Mouse (Mus musculus): ENCODE results near the gene Cpvl.

The Cpvl gene

DNA sequence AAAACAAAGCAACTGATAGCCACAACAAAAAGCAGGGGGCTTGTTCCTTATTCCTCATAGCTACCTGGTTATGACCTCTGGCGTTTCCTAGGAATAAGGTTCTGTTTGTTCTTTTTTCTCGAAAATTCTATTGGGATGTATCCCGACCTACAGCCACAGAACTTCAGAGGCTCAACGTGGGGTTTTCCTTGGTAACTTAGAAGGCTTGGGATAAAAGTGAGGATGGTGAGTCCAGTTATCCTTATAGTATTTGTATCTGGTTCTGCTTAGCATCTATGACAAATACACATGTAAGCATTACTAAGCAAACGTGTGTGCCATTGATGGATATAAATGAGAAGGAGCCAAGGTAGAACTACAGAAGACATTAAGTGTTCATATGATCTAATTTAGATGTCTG, at the start of gene Cpvl:
TSS of gene Cpvl (minus strand) at position 101 of the 400 bp plus-strand sequence.
- no peak for DNase-seq (ENCODE audit: low spot score in 2 of 2)

- DNase-seq (ENCODE audit: low spot score in 2 of 2), result no peak
These were observed 45.4 kb upstream of the Cpvl start for GRCm38 (mm10) chr6:54023846-54024245.

GRCm38 (mm10) chr6:54021123-54021789, 42.8 kb upstream of the Cpvl start:
- DNase-seq (ENCODE audit: low spot score in 2 of 2), result no peak

- DNase-seq (ENCODE audit: low spot score in 2 of 2), result no peak
These were observed 40.4 kb upstream of the Cpvl start for GRCm38 (mm10) chr6:54018861-54019260.

DNA sequence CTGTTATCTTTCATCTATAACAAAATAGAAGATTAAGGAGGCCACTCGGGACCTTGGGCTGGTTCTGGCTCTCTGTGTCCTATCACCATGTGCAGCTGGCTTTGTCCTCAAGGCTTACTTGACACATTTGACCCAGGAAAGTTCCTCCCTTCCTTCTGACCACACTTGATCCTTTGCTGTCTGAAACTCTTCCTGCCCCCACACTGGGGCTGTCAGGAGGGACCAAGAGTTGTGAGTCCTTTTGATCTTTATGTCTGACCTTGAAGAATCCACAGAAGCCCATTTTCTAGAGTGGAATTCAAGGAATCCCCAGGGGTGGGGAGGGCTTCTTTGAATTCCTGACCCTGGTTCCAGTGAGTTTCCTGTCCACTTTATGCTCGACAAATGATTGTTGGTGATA, 39.6 kb upstream of the Cpvl start:
- DNase-seq (ENCODE audit: low spot score in 2 of 2), result no peak

GRCm38 (mm10) chr6:54012163-54012562, 33.7 kb upstream of the Cpvl start:
- DNase-seq (ENCODE audit: low spot score in 2 of 2), result no peak

- no peak for DNase-seq (ENCODE audit: low spot score in 2 of 2)
These were observed 31.9 kb upstream of the Cpvl start for GRCm38 (mm10) chr6:54010362-54010761.

DNA sequence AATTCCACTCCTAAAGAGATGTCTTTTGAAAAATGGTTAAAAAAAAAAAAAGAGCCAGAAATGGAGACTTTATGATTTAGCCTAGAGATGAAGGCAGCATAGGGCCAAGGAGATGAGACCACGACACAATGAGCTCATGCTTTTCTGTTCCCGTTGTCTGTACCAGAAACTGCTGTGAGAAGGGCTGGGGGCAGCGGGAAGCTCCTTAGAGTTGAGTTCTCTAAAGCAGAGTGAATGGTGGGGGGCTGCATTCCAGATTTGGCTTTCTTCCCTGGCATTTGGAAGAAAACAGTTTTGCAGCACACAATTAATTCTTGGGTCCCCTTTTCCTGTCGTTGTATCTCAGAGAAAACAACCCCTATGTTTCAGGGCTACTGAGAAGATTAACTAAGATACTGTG, 30.8 kb upstream of the Cpvl start:
- no peak for DNase-seq (ENCODE audit: low spot score in 2 of 2)

DNA sequence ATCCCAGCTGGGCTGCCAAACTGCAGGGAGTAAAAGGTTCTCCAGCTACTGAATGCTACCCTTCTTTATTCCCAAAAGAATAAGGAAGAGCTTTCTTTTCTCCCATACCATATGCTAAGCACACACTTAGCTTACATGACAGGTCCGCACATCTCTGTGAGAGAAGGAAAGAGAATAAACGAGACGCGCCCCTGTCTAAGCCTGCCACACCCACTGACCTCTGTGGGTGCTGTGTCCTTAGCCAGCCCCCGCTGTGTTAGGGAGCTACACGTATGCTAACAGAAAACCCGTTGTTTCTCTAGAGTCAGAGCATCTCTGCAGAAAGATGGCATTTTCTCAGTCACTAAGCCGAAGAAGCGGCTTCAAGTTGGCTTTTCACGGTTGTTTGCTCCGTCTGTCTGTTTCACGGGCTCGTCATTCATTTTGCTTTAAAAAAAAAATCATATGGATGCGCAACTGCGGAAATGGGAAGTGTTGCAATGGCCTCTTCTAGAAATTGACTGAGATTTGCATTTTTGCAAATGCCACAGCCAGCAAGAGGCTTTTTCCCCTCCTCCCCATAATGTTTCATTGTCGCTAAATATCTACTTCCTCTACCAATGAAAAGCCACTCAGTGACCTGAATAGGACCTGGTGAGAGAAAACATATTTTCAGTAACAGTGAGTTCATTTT, 30.1 kb upstream of the Cpvl start:
- no peak for DNase-seq (ENCODE audit: low spot score in 2 of 2)

GRCm38 (mm10) chr6:54005302-54005701, 26.8 kb upstream of the Cpvl start:
- no peak for DNase-seq (ENCODE audit: low spot score in 2 of 2)

GRCm38 (mm10) chr6:53996226-53996955, 17.9 kb upstream of the Cpvl start:
- DNase-seq (ENCODE audit: low spot score in 2 of 2), result no peak

DNA sequence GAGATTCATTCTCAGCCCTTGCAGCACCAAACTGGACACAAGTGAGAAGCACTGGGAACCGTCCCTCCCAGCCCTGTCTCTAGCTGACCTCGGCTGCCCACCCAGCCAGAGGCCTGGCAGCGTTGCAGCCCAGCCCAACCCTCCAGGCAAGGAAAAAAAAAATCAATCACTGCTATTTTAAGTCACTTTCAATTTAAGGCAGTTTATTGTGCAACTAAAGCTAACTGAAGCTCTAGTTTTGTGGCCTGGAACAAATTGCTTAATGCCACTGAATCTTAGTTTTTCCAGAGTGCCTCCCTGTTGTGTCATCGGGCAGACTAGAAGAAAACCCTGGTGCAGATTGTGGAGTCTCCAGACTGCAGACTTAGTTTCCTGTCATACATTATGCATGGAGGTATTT, 17.0 kb upstream of the Cpvl start:
- DNase-seq (ENCODE audit: low spot score in 2 of 2), result no peak

DNA sequence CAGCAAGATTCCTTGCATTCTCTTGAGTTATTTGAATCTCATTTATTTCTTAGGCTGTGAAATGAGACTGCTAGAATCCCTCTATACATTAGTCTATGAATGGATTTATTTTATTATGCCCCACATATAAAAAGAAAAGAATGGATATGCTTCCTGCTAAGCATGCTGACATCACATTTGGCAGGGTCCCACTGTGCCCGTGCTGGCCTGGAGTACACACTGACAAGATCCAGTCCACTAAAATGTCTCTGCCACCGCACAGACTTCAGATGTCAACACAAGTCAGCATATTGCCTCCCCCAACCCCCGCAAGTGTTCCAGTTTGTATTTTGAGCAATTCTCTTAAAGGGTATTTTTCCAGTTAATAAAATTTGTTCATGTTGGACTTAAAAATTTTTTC, 13.9 kb upstream of the Cpvl start:
- DNase-seq (ENCODE audit: low spot score in 2 of 2), result no peak

DNA sequence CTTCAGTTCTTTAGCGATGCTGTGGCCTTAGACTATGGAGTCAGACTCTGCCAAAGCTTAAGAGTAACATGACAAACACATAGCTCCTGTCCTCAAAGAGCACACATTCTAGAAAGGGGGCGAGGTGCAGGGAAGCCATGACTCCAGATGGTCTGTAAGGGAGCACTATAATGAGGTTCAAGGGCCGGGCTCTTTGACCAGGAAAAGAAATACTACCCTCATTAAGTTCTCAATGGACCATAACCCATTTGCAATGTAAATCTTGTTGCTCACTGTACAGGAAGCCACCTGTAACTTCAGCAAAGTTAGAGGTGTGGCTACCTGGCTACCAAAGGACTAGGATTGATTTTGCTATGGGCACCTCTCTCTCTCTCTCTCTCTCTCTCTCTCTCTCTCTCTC, 8.8 kb upstream of the Cpvl start:
- no peak for DNase-seq (ENCODE audit: low spot score in 2 of 2)

GRCm38 (mm10) chr6:53986273-53986985, 8.0 kb upstream of the Cpvl start:
- DNase-seq (ENCODE audit: low spot score in 2 of 2), result no peak

DNA sequence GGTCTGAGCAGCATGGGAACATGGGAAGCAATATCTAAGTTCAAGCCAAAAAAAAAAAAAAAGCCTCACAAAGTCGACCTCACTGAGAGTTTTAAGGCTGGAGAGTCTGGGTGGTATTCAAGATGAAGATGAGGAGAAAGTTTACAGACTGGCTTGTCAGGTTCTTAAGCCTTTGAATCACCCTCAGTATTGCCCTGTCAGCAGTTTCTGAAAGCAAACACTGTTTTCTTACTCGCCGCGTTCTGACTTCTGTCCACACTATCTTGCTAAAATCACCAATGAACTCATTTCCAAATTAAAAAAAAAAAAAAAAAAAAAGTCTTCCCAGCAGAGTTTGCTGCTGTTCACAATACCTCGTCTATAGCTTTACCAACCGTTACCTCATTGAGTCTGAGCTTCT, 5.3 kb upstream of the Cpvl start:
- no peak for DNase-seq (ENCODE audit: low spot score in 2 of 2)

GRCm38 (mm10) chr6:53982612-53983011, 4.1 kb upstream of the Cpvl start:
- no peak for DNase-seq (ENCODE audit: low spot score in 2 of 2)

GRCm38 (mm10) chr6:53982047-53982600, 3.7 kb upstream of the Cpvl start:
- DNase-seq (ENCODE audit: low spot score in 2 of 2), result no peak

- DNase-seq (ENCODE audit: low spot score in 2 of 2), result no peak
These were observed 2.5 kb upstream of the Cpvl start for GRCm38 (mm10) chr6:53980817-53981480.

GRCm38 (mm10) chr6:53974040-53974439, 4.4 kb downstream of the Cpvl start:
- DNase-seq (ENCODE audit: low spot score in 2 of 2), result no peak

- no peak for DNase-seq (ENCODE audit: low spot score in 2 of 2)
These were observed 5.0 kb downstream of the Cpvl start for GRCm38 (mm10) chr6:53973468-53973867.
